Mouse (Mus musculus): ENCODE measurements around the gene 1110008P14Rik. TPM values are rescaled to one million over a fixed set of nuclear protein-coding genes. Genes with fewer than 3 reads are reported as not detected.

Gene 1110008P14Rik
- total RNA-seq, 2 experiments from 2014 or later, result 375 to 446 TPM

DNA sequence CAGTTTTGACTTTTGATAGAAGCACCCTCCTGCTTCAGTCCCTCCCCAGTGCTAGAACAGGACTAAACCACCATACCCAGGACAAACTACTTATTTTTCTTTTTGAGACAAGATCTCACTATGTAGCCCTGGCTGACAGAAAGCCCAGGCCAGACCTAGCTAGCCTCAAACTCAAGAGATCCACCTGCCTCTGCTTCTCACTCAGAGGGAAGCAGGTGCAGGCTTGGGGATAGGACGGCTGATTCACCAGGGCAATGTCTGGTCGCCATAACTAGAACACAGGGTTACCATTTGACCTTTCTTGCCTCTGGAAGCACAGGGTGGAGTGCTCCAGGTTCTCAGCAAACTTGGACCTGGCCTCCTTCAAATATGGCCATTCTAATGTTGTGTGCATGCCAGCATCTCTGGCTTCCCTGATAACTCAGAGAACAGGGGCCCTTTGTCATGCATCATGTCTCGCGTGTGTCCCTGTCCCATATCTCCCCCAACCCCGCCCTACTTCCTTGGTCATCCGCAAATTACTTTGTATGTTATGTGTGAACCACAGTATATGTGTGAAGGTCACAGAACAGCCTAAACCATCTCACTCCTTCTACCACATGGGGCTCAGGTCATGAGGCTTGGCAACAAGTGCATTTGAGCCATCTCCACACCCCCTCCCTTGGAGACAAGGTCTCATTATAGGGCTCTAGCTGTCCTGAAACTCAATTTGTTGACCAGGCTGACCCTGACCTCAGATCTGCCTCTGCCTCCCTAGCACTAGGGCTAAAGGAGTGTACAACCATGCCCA, 31.2 kb upstream of the 1110008P14Rik start:
- no peak for DNase-seq (ENCODE audit: low spot score in 2 of 2)

DNA sequence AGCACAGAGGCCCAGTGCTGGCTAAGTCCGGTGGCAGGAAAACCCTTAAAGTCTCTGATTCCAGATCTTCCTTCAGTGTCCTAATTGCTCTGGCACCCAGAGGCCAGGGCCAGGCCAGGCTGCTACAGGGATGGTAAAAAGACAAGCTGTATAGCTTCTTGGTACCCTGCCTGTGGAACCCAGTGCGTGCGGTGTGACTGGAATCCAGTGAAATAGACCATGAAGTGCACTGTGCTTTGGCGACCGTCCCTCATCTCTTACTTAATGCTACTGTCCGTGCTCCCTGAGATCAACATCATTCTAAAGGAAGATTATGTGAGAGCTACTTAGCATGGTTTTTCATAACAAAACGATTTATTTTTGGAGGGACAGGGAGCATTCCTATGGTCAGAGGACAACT, 29.7 kb upstream of the 1110008P14Rik start:
- DNase-seq (ENCODE audit: low spot score in 2 of 2), result no peak
- intact Hi-C loops (cut with DNase I), result no loop called here

More for the DNA sequence above, 31.2 kb upstream of the 1110008P14Rik start:
- intact Hi-C loops (cut with DNase I), result no loop called here

DNA sequence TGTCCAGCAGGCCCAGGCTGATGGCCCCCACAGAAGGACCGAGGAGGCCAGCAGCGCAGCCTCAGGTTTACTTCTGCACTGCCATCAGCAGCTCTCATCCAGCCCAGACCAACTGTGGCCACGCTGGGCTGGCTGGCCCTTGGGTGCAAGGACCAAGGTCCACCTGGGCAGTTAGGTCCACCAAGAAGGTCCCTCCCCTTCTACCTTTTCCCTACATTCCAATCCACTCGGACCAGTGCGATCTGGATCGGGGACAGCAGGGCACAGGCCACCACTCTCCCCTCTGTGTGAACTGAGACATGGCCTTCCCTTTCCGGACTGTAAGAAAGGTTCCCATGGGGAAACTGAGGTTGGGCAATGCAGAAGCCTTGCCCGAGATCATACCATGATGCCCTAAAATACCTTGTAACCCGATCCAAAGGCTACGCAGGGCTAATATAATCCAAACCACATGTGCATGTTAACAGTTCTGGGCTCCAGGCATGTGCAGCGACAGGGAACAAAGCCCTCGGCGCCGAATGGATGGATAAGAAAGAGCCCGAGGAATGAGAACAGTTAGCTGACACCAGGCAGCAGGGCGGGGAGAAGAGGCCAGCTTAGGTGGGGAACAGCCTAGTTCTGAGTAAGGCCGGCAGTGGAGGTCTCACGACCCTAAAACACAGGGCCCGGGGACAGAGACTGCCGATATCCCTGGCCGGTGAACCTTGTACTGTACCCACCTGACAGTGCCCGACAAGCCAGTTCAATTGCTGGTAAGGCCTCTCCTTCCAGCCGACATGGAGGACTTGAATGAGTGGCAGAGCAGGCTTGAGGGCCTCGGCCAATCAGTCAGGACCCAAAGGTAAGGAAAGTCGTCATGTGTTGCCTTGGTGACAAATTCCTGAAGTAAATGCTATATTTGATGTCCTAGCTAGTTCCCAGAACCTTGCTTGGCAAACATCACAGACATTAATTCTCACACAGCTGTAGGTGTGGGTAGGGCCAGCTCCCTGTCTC, 27.0 kb upstream of the 1110008P14Rik start:
- intact Hi-C loops (cut with DNase I), result no loop called here
- DNase-seq (ENCODE audit: low spot score in 2 of 2), result no peak

DNA sequence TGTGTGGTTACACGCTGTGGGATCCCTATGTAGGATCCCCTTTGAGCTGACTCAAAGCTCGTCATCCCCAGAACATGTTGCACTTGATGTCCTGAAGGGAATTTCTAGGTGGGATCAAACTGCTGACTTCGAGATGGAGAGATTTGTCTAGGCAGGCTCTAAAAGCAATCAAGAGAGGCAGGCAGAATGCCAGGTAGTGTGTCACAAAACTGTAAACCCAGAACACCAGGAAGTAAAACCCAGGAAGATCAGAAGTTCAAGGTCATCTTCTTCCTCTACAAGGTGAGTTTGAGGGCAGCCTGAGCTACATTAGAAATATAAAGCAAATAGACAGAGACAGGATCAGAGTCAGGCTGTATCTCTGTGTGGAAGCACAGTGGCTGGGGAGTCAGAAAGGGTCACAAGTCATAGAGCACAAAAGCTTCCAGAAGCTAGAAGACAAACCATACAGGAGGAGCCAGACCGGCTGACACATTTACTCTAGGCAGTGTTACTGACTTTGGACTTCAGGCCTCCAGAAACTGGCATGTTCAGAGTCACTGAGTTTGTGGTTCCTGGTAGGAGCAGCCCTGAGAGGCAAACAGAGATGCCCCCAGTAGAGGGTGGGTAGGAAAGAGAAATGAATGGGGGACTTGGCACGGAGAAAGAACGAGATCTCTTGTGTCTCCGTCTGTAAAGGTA, 25.5 kb upstream of the 1110008P14Rik start:
- intact Hi-C loops (cut with DNase I), result no loop called here

GRCm38 (mm10) chr2:32404663-32405062, 22.9 kb upstream of the 1110008P14Rik start:
- DNase-seq (ENCODE audit: low spot score in 2 of 2), result peak; percentile 96 to 97
- intact Hi-C loops (cut with DNase I), result loop anchor here (1.0 to 2.0 kb wide), 2 partner anchors 83 to 162 kb away; no protein-coding TSS in a partner anchor

More for the DNA sequence above, 25.5 kb upstream of the 1110008P14Rik start:
- no peak for DNase-seq (ENCODE audit: low spot score in 2 of 2)

- intact Hi-C loops (cut with DNase I), result no loop called here
- DNase-seq (ENCODE audit: low spot score in 2 of 2), result no peak
Observed at GRCm38 (mm10) chr2:32396695-32397094, 15.0 kb upstream of the 1110008P14Rik start.

DNA sequence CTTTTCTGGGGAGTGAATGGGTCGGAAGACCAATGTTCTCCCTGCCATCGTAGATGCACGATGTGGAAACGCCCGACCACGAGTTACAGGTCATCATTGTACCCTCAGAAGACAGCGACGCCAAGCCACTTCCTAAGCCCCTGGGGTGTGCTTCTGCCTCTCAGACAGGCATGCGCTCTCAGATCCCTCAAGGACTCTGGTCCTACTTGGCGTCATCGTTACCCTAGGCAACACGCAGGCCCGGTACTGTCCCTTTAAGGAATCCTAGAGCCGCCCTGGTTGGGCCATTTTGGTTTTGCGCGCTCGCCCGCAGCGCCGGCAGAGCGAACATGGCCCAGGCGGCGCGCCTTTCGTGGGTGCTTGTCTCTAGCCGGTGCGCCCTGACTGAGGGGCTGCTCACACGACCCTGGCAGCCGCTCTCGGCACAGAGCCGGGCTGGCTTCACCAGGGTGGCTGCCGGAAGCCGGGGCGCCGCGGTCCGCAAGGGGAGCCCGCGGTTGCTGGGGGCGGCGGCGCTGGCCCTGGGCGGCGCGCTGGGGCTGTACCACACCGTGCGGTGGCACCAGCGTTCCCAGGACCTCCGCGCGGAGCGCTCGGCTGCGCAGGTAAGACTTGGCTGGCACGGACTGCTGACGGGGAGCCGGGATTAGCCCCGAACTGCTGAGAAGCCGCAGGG, 14.3 kb upstream of the 1110008P14Rik start:
- intact Hi-C loops (cut with DNase I), result no loop called here
- DNase-seq (ENCODE audit: low spot score in 2 of 2), result peak; percentile 95 to 98

- DNase-seq (ENCODE audit: low spot score in 2 of 2), result peak; percentile 94
- intact Hi-C loops (cut with DNase I), result no loop called here
Observed at GRCm38 (mm10) chr2:32395484-32395945, 13.8 kb upstream of the 1110008P14Rik start, which contains the start of gene Ptges2. TSS of gene Ptges2 (plus strand) at chr2:32395896.

- intact Hi-C loops (cut with DNase I), result no loop called here
Observed at GRCm38 (mm10) chr2:32394973-32395372, 13.2 kb upstream of the 1110008P14Rik start.

GRCm38 (mm10) chr2:32392063-32392462, 10.3 kb upstream of the 1110008P14Rik start:
- no peak for DNase-seq (ENCODE audit: low spot score in 2 of 2)
- intact Hi-C loops (cut with DNase I), result no loop called here

More at GRCm38 (mm10) chr2:32394973-32395372, 13.2 kb upstream of the 1110008P14Rik start:
- no peak for DNase-seq (ENCODE audit: low spot score in 2 of 2)

DNA sequence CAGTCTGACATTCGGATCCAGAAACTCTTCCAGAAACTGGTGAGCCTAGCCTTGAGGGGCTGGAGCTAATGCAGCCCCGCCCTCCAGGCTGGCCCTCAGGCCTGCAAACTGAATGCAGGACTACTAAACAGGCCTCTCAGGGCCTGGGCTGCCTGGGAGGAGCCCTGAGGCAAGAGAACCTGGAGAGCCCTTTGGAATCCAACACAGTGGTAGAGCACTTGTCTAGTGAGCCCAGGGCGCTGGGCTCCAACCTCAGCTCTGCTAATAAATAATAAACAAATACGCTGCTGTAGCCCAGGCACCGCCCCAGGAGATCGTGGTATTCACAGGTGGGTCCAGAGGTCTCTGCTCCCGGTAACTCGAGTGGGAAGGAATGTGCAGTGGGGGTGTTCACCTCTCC, 9.1 kb upstream of the 1110008P14Rik start:
- intact Hi-C loops (cut with DNase I), result no loop called here

DNA sequence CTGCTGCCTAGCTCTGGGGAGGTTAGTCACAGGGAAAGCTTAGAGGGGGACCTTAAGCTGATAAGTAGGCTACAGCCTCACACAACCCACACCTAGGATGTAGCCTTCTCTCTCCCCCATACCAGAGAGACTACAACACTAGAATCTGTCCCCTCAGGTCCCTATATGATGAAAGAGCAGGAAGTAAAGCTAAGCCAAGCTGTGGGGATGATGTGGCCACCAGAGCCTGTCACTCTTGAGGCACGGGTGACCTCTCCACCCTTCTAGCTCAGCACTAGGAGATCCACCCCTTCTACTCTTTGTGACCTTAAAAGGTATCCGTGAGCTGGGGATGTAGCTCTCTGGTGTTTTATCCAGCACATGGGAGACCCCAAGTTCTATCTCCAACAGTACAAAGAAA, 7.4 kb upstream of the 1110008P14Rik start:
- DNase-seq (ENCODE audit: low spot score in 2 of 2), result no peak
- intact Hi-C loops (cut with DNase I), result no loop called here

More for the DNA sequence above, 9.1 kb upstream of the 1110008P14Rik start:
- DNase-seq (ENCODE audit: low spot score in 2 of 2), result no peak

GRCm38 (mm10) chr2:32387706-32388490, 6.2 kb upstream of the 1110008P14Rik start, which contains the start of gene Lcn2:
TSS of gene Lcn2 (minus strand) at chr2:32388252.
- intact Hi-C loops (cut with DNase I), result no loop called here
- DNase-seq (ENCODE audit: low spot score in 2 of 2), result no peak

GRCm38 (mm10) chr2:32382689-32383088, 951 bp upstream of the 1110008P14Rik start:
- intact Hi-C loops (cut with DNase I), result no loop called here

GRCm38 (mm10) chr2:32381141-32381774, 480 bp downstream of the 1110008P14Rik start:
- intact Hi-C loops (cut with DNase I), result loop anchor here (1.0 kb wide), 1 partner anchor 18 kb away; no protein-coding TSS in a partner anchor
- peak in 1 of 2 experiments; percentile 64 for DNase-seq (ENCODE audit: low spot score in 2 of 2)

More at GRCm38 (mm10) chr2:32382689-32383088, 951 bp upstream of the 1110008P14Rik start:
- peak; percentile 18 to 63 for DNase-seq (ENCODE audit: low spot score in 2 of 2)

GRCm38 (mm10) chr2:32380001-32380500, 1.7 kb downstream of the 1110008P14Rik start:
- intact Hi-C loops (cut with DNase I), result no loop called here
- DNase-seq (ENCODE audit: low spot score in 2 of 2), result no peak

DNA sequence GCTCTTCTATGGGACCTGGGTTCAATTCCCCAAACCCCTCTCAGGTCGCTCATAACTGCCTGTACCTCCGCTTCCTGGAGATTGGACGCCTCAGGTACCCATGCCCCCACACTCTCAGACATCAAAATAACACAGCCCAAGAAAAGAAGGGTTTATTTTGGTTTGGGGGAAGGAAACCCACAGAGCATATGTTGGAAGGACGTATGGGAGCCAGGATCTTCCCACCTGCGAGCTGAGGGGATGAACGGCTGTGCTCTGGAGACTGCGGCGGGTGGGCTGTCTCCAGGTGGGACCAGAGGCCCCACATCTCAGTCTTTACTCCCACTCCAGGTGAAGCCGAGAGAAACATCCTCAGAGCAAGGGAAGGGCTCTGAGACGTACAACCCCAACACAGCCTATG, 4.8 kb downstream of the 1110008P14Rik start:
- DNase-seq (ENCODE audit: low spot score in 2 of 2), result peak; percentile 19 to 85
- intact Hi-C loops (cut with DNase I), result no loop called here
